Mouse (Mus musculus) MEL (cell line): ENCODE measurements at regions not wholly inside any gene's neighbourhood (a gene's known extent, or its start where the extent isn't known, plus 50 kb on each side); places are given as distances from the start of the nearest gene placed in this dataset.

Experiments
- DNase-seq: peaks from one replicate; pipeline ENCODE4 v3.0.0; 2011; ENCODE audit warnings: low read depth, low spot score
- H3K27ac ChIP-seq: 2 replicates; pipeline ENCODE4 v1.5.1; 2012; ENCODE audit warnings: low read depth, mild to moderate bottlenecking, control low read depth, low read length, moderate library complexity; ENCODE audit not compliant: control insufficient read depth
- H3K27me3 ChIP-seq, 2 experiments: fragments of 150-350 bp in 1 of 2; sonication (generic) in 1 of 2; 2 replicates each; pipeline ENCODE4 v1.6.1; 2012; ENCODE audit warnings: low read length in 2 of 2, mild to moderate bottlenecking in 2 of 2, improper control_type of control experiment in 1 of 2, moderate library complexity in 1 of 2; ENCODE audit not compliant: insufficient read depth in 2 of 2, control insufficient read depth in 1 of 2
- H3K36me3 ChIP-seq, 2 experiments: 2 replicates each; pipeline ENCODE4 v1.6.1; 2012 to 2014; ENCODE audit warnings: low read length in 2 of 2, improper control_type of control experiment in 1 of 2, inconsistent platforms in 1 of 2, mild to moderate bottlenecking in 1 of 2; ENCODE audit not compliant: insufficient read depth in 2 of 2, control insufficient read depth in 1 of 2
- H3K4me1 ChIP-seq, 2 experiments: fragments of 150-350 bp in 1 of 2; sonication (generic) in 1 of 2; 2 replicates each; pipeline ENCODE4 v1.6.1; 2012; ENCODE audit warnings: low read length in 2 of 2, improper control_type of control experiment in 1 of 2, mild to moderate bottlenecking in 1 of 2; ENCODE audit not compliant: insufficient read depth in 2 of 2, control insufficient read depth in 1 of 2
- H3K4me3 ChIP-seq, 2 experiments: fragments of 150-350 bp in 1 of 2; sonication (generic) in 1 of 2; 2 replicates each; pipeline ENCODE4 v1.5.1; 2012; ENCODE audit warnings: low read depth in 2 of 2, low read length in 2 of 2, mild to moderate bottlenecking in 2 of 2, moderate library complexity in 2 of 2, control low read depth in 1 of 2, improper control_type of control experiment in 1 of 2; ENCODE audit not compliant: control insufficient read depth in 1 of 2, insufficient read depth in 1 of 2
- H3K79me2 ChIP-seq: 2 replicates; pipeline ENCODE4 v1.6.1; 2012; ENCODE audit warnings: mild to moderate bottlenecking, low read length, moderate library complexity; ENCODE audit not compliant: control insufficient read depth, poor library complexity, insufficient read depth
- H3K9ac ChIP-seq: 2 replicates; pipeline ENCODE4 v1.6.1; 2012; ENCODE audit warnings: low read depth, mild to moderate bottlenecking, control low read depth, low read length, moderate library complexity; ENCODE audit not compliant: control insufficient read depth, poor library complexity, severe bottlenecking
- H3K9me3 ChIP-seq: fragments of 150-350 bp; sonication (generic); replicated peaks from 2 replicates; pipeline ENCODE4 v1.6.1; 2012; ENCODE audit warnings: mild to moderate bottlenecking, low read length, improper control_type of control experiment, moderate library complexity; ENCODE audit not compliant: insufficient read depth
- BHLHE40 ChIP-seq: IDR thresholded peaks from 2 replicates; pipeline ENCODE4 v1.6.1; 2012; ENCODE audit warnings: low read depth, mild to moderate bottlenecking, inconsistent platforms, low read length, improper control_type of control experiment, borderline replicate concordance
- CTCF ChIP-seq, 3 experiments: IDR thresholded peaks in 2 of 3; conservative IDR thresholded peaks in 1 of 3; 2 replicates each; pipeline ENCODE4 v1.5.1; 2011 to 2012; ENCODE audit warnings: low read length in 3 of 3, low read depth in 2 of 3, mild to moderate bottlenecking in 2 of 3, improper control_type of control experiment in 1 of 3, inconsistent platforms in 1 of 3, mixed read lengths in 1 of 3, moderate library complexity in 1 of 3; ENCODE audit not compliant: control insufficient read depth in 1 of 3, insufficient read depth in 1 of 3, poor library complexity in 1 of 3, severe bottlenecking in 1 of 3
- ELF1 ChIP-seq: IDR thresholded peaks from 2 replicates; pipeline ENCODE4 v1.6.1; 2014; ENCODE audit warnings: low read depth, mild to moderate bottlenecking, inconsistent platforms, low read length, improper control_type of control experiment, moderate library complexity
- ETS1 ChIP-seq: IDR thresholded peaks from 2 replicates; pipeline ENCODE4 v1.6.1; 2012; ENCODE audit warnings: low read depth, mild to moderate bottlenecking, inconsistent platforms, low read length, improper control_type of control experiment, moderate library complexity
- GATA1 ChIP-seq: IDR thresholded peaks from 2 replicates; pipeline ENCODE4 v1.6.1; 2011; ENCODE audit warnings: low read depth, low read length, improper control_type of control experiment
- HCFC1 ChIP-seq: IDR thresholded peaks from 2 replicates; pipeline ENCODE4 v1.6.1; 2012; ENCODE audit warnings: low read depth, mild to moderate bottlenecking, inconsistent platforms, low read length, improper control_type of control experiment, moderate library complexity
- JUND ChIP-seq: IDR thresholded peaks from 2 replicates; pipeline ENCODE4 v1.6.1; 2011; ENCODE audit warnings: low read depth, mild to moderate bottlenecking, improper control_type of control experiment, low read length
- MAX ChIP-seq: IDR thresholded peaks from 2 replicates; pipeline ENCODE4 v1.6.1; 2011; ENCODE audit warnings: low read length, improper control_type of control experiment
- MAZ ChIP-seq: IDR thresholded peaks from 2 replicates; pipeline ENCODE4 v1.6.1; 2012; ENCODE audit warnings: low read depth, mild to moderate bottlenecking, inconsistent platforms, low read length, improper control_type of control experiment
- MEF2A ChIP-seq: IDR thresholded peaks from 2 replicates; pipeline ENCODE4 v1.6.1; 2014; ENCODE audit warnings: low read depth, mild to moderate bottlenecking, inconsistent platforms, low read length, improper control_type of control experiment; ENCODE audit not compliant: poor library complexity, insufficient replicate concordance, severe bottlenecking; ENCODE audit errors: extremely low read depth
- MYC ChIP-seq: IDR thresholded peaks from 2 replicates; pipeline ENCODE4 v1.6.1; 2011; ENCODE audit warnings: low read depth, mild to moderate bottlenecking, low read length, improper control_type of control experiment, moderate library complexity
- POLR2A ChIP-seq, 2 experiments: IDR thresholded peaks; 2 replicates each; pipeline ENCODE4 v1.6.1; 2011 to 2012; ENCODE audit warnings: low read length in 2 of 2, mild to moderate bottlenecking in 2 of 2, control low read depth in 1 of 2, improper control_type of control experiment in 1 of 2, low read depth in 1 of 2, moderate library complexity in 1 of 2; ENCODE audit not compliant: control insufficient read depth in 1 of 2, insufficient read depth in 1 of 2, poor library complexity in 1 of 2
- POLR2AphosphoS5 ChIP-seq: IDR thresholded peaks from 2 replicates; pipeline ENCODE4 v1.6.1; 2012; ENCODE audit warnings: low read depth, borderline replicate concordance, mild to moderate bottlenecking, inconsistent platforms, low read length, moderate library complexity, mixed read lengths
- RCOR1 ChIP-seq: IDR thresholded peaks from 2 replicates; pipeline ENCODE4 v1.6.1; 2012; ENCODE audit warnings: low read depth, mild to moderate bottlenecking, inconsistent platforms, low read length, improper control_type of control experiment
- SIN3A ChIP-seq: IDR thresholded peaks from 2 replicates; pipeline ENCODE4 v1.6.1; 2012; ENCODE audit warnings: low read length, improper control_type of control experiment, inconsistent platforms
- SMC3 ChIP-seq: IDR thresholded peaks from 2 replicates; pipeline ENCODE4 v1.6.1; 2011; ENCODE audit warnings: low read depth, low read length, improper control_type of control experiment
- USF1 ChIP-seq: IDR thresholded peaks from 2 replicates; pipeline ENCODE4 v1.6.1; 2014; ENCODE audit warnings: low read depth, mild to moderate bottlenecking, inconsistent platforms, low read length, improper control_type of control experiment, moderate library complexity
- USF2 ChIP-seq, 2 experiments: IDR thresholded peaks; 2 replicates each; pipeline ENCODE4 v1.6.1; 2011 to 2012; ENCODE audit warnings: improper control_type of control experiment in 2 of 2, low read length in 2 of 2, borderline replicate concordance in 1 of 2, inconsistent platforms in 1 of 2, low read depth in 1 of 2, mild to moderate bottlenecking in 1 of 2; ENCODE audit not compliant: insufficient read depth in 1 of 2
- ZC3H11A ChIP-seq: IDR thresholded peaks from 2 replicates; pipeline ENCODE4 v1.6.1; 2012; ENCODE audit warnings: low read depth, mild to moderate bottlenecking, inconsistent platforms, low read length, improper control_type of control experiment
- ZMIZ1 ChIP-seq: IDR thresholded peaks from 2 replicates; pipeline ENCODE4 v1.6.1; 2012; ENCODE audit warnings: low read depth, mild to moderate bottlenecking, inconsistent platforms, low read length, improper control_type of control experiment, moderate library complexity

GRCm38 (mm10) chr4:72384259-72384900, 183.7 kb upstream of the Tle1 start:
- TF ChIP-seq MAX (no peak), POLR2AphosphoS5 (no peak), USF1 (no peak), MAZ (no peak)

GRCm38 (mm10) chr4:72383729-72384128, 183.0 kb upstream of the Tle1 start:
- H3K27ac ChIP-seq, result no peak overlapping the region
- H3K36me3 ChIP-seq, result no peaks in the 10 kb centered on the region
- no peaks in the 10 kb centered on the region for H3K27me3 ChIP-seq
- no peaks in the 10 kb centered on the region for H3K9me3 ChIP-seq
- no peak for TF ChIP-seq CTCF (IDR thresholded peaks at IDR 0.05 in 2 of 3, conservative IDR thresholded peaks at IDR 0.05 in 1 of 3; ENCODE audit: control insufficient read depth in 1 of 3, insufficient read depth in 1 of 3, low read depth in 2 of 3, low read length in 3 of 3, poor library complexity in 1 of 3, severe bottlenecking in 1 of 3)
- TF ChIP-seq MYC, result no peak
- TF ChIP-seq MAZ, result no peak
- TF ChIP-seq JUND, result no peak
- TF ChIP-seq ETS1, result no peak
- no peak for TF ChIP-seq SIN3A
- no peak for TF ChIP-seq SMC3
- no peak for TF ChIP-seq MAX
- TF ChIP-seq ELF1, result no peak
- no peak for TF ChIP-seq MEF2A
- TF ChIP-seq HCFC1, result no peak
- TF ChIP-seq USF2 (IDR thresholded peaks at IDR 0.05; ENCODE audit: borderline replicate concordance in 1 of 2, insufficient read depth in 1 of 2, low read depth in 1 of 2, low read length in 2 of 2), result no peak
- TF ChIP-seq BHLHE40, result no peak
- no peak for TF ChIP-seq RCOR1
- no peak for TF ChIP-seq ZC3H11A
- no peak for TF ChIP-seq GATA1
- no peak for TF ChIP-seq POLR2A (IDR thresholded peaks at IDR 0.05; ENCODE audit: control insufficient read depth in 1 of 2, insufficient read depth in 1 of 2, low read depth in 1 of 2, low read length in 2 of 2, poor library complexity in 1 of 2)
- TF ChIP-seq ZMIZ1, result no peak
- H3K4me1 ChIP-seq, result no peaks in the 10 kb centered on the region
- no peak overlapping the region for H3K9ac ChIP-seq
- H3K4me3 ChIP-seq, result no peak overlapping the region
- no peaks in the 10 kb centered on the region for H3K79me2 ChIP-seq
- no peak for DNase-seq

More at GRCm38 (mm10) chr4:72384259-72384900, 183.7 kb upstream of the Tle1 start:
- H3K9me3 ChIP-seq, result no peaks in the 10 kb centered on the region
- H3K27me3 ChIP-seq, result no peaks in the 10 kb centered on the region
- no peak overlapping the region for H3K4me3 ChIP-seq
- H3K27ac ChIP-seq, result no peak overlapping the region
- H3K79me2 ChIP-seq, result no peaks in the 10 kb centered on the region
- H3K9ac ChIP-seq, result no peak overlapping the region
- no peaks in the 10 kb centered on the region for H3K36me3 ChIP-seq
- no peaks in the 10 kb centered on the region for H3K4me1 ChIP-seq
- no peak for DNase-seq
